Mouse (Mus musculus) midbrain, embryonic 12.5 days (tissue): ENCODE measurements at regions not wholly inside any gene's neighbourhood (a gene's known extent, or its start where the extent isn't known, plus 50 kb on each side); places are given as distances from the start of the nearest gene placed in this dataset.

Source experiments
- ATAC-seq: fragments of 200-750 bp; cut with Nextera tagmentation; 2 replicates; pipeline ENCODE4 v1.8.0; 2017; ENCODE audit warnings: low read depth, moderate TSS enrichment, moderate library complexity; ENCODE audit not compliant: low FRiP score
- H3K27ac ChIP-seq: fragments of 300-500 bp; sonication (generic); replicated peaks from 2 replicates; pipeline ENCODE4 v1.5.1; 2016; ENCODE audit warnings: mild to moderate bottlenecking
- H3K27me3 ChIP-seq: fragments of 300-500 bp; sonication (generic); 2 replicates; pipeline ENCODE4 v1.6.1; 2016; ENCODE audit warnings: mild to moderate bottlenecking
- H3K36me3 ChIP-seq: fragments of 300-500 bp; sonication (generic); 2 replicates; pipeline ENCODE4 v1.6.1; 2016
- H3K4me1 ChIP-seq: fragments of 300-500 bp; sonication (generic); 2 replicates; pipeline ENCODE4 v1.6.1; 2016
- H3K4me2 ChIP-seq: fragments of 300-500 bp; sonication (generic); replicated peaks from 2 replicates; pipeline ENCODE4 v1.6.1; 2016; ENCODE audit warnings: mild to moderate bottlenecking, moderate library complexity
- H3K4me3 ChIP-seq: fragments of 300-500 bp; sonication (generic); 2 replicates; pipeline ENCODE4 v1.5.1; 2016; ENCODE audit warnings: mild to moderate bottlenecking
- H3K9ac ChIP-seq: fragments of 300-500 bp; sonication (generic); replicated peaks from 2 replicates; pipeline ENCODE4 v1.6.1; 2016; ENCODE audit warnings: mild to moderate bottlenecking, moderate library complexity
- H3K9me3 ChIP-seq: fragments of 300-500 bp; sonication (generic); 2 replicates; pipeline ENCODE4 v1.6.1; 2016; ENCODE audit warnings: mild to moderate bottlenecking
- WGBS: fragments of 180-500 bp; shearing (Covaris S2); methylation state at CpG from one replicate; pipeline ENCODE4 v1.1.7; 2016; 5-methylcytosine and 5-hydroxymethylcytosine counted together

DNA sequence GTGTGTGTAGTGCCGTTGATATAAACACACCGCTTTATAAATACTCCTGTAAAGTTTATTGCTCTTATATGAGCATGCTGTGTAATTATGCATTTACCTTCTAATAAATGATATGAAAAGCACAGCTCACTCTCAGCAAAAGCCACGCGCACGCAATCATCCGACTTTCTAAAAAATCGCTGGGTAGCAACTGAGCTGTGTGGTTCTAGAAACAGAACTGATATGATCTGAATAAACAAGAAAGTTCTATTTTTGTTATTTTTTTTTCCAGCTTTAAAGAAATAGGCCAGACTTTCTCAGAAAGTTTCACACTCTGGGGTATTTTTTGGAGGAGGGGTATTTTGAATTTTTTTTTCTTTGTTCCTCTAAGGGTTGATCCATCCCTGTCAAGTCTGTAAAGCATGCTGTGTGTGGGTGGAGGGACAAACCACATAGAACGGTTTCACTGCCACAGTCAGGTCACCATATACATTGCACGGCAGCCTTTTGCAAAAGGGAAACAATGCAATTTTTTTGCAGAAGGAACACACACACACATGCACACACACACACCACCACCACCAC, 357.5 kb downstream of the Rnf144a start:
- H3K4me2 ChIP-seq = no peak overlapping the region
- H3K27me3 ChIP-seq = no peaks in the 10 kb centered on the region
- no peaks in the 10 kb centered on the region for H3K4me1 ChIP-seq
- H3K36me3 ChIP-seq = no peaks in the 10 kb centered on the region
- WGBS = 93% methylated on average over 9 of the region's 9 CpGs
- H3K27ac ChIP-seq = no peak overlapping the region
- no peak overlapping the region for H3K9ac ChIP-seq
- no peaks in the 10 kb centered on the region for H3K9me3 ChIP-seq
- no peak for ATAC-seq
- H3K4me3 ChIP-seq = no peak overlapping the region

DNA sequence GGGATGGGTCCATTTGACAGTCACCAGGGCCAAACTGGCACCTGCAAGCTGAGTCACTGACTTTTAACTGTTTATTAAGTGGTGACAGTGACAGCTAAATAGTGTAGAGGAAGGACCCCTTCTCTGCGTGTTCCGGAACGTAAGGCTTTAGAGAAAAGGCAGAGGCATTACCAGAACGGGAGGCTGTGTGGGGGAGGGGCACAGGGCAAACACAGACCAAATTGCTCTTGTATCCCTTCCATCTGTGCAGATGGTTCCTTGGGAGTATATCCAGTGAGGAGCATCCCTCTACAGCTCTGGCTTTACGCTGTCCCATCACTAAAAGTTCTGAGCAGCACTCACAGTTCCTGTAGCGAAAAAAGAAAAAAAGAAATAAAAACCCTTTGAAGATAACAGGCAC, 368.1 kb downstream of the Rnf144a start:
- WGBS = 81% methylated on average over 6 of the region's 6 CpGs
- H3K9me3 ChIP-seq = no peaks in the 10 kb centered on the region
- H3K9ac ChIP-seq = no peak overlapping the region
- no peak for ATAC-seq
- H3K27ac ChIP-seq = no peak overlapping the region
- H3K27me3 ChIP-seq = no peaks in the 10 kb centered on the region
- no peaks in the 10 kb centered on the region for H3K4me1 ChIP-seq
- H3K4me3 ChIP-seq = no peak overlapping the region
- H3K36me3 ChIP-seq = no peaks in the 10 kb centered on the region
- no peak overlapping the region for H3K4me2 ChIP-seq

DNA sequence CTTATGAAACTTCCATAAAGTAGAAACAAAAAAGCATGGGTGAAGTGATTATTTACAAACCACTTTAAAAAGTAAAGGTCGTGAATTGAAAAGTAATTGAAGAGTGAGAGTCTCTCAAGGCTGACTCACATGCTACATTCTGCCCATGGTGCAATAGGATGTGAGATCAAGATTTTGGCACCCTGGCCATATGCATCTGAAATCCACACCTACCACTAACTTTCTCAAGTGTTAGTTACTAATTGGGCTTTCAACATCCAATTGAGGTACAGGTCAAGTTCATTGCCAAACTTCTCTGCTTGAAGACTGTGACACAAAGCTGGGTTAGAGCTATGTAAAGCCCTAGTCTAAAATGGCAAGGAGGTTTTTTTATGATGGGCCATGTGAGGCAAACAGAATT, 369.7 kb downstream of the Rnf144a start:
- Histone ChIP-seq H3K9me3 (no peaks in the 10 kb centered on the region), H3K9ac (no peak overlapping the region), H3K4me3 (no peak overlapping the region), H3K4me2 (no peak overlapping the region), H3K36me3 (no peaks in the 10 kb centered on the region), H3K27me3 (no peaks in the 10 kb centered on the region), H3K4me1 (no peaks in the 10 kb centered on the region), H3K27ac (no peak overlapping the region)
- WGBS = 93% methylated on average over 1 of the region's 1 CpGs
- ATAC-seq = no peak

DNA sequence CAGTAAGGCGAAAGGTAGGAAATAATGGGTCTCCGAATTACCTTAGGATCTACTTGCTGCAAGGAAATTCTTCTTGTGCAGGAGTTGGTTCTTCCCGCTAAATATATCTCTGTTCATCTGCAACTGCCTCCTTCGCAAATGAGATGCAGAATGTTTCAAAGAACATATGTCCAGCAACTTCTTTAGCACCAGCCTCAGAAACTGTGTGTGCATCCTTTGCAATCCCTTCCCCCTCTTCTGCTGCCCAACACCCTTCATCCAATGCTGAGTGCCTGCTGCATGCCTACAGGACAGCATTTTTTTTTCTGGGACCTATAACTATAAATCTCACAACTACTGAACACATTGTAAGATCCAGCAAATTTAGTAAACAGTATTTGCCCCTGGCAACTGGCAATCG, 402.1 kb downstream of the Rnf144a start:
- no peak for ATAC-seq

DNA sequence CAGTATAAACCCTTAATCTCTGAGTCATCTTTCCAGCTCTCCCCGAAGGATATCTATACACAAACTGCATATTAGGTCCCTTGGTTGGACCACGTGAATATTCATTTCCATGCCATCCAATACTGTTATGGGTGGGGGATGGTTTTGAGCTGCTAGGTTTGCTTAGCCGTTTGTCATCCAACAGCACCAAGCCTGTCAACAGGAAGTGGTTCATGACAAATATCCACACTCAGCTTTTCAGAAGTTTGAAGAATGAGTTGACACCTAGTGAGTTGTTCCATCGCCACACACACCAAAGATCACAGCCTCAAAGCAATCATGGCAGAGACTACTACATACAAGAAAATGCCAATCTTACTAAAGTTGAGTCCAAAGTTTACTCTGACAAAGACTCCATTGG, 421.0 kb downstream of the Rnf144a start:
- H3K9ac ChIP-seq = no peak overlapping the region
- no peak for ATAC-seq

More for the DNA sequence above, 402.1 kb downstream of the Rnf144a start:
- H3K4me1 ChIP-seq = no peaks in the 10 kb centered on the region
- 85% methylated on average over 5 of the region's 5 CpGs for WGBS
- no peak overlapping the region for H3K9ac ChIP-seq
- H3K9me3 ChIP-seq = no peaks in the 10 kb centered on the region
- no peaks in the 10 kb centered on the region for H3K36me3 ChIP-seq
- no peak overlapping the region for H3K4me3 ChIP-seq
- no peak overlapping the region for H3K27ac ChIP-seq
- no peak overlapping the region for H3K4me2 ChIP-seq
- H3K27me3 ChIP-seq = no peaks in the 10 kb centered on the region

DNA sequence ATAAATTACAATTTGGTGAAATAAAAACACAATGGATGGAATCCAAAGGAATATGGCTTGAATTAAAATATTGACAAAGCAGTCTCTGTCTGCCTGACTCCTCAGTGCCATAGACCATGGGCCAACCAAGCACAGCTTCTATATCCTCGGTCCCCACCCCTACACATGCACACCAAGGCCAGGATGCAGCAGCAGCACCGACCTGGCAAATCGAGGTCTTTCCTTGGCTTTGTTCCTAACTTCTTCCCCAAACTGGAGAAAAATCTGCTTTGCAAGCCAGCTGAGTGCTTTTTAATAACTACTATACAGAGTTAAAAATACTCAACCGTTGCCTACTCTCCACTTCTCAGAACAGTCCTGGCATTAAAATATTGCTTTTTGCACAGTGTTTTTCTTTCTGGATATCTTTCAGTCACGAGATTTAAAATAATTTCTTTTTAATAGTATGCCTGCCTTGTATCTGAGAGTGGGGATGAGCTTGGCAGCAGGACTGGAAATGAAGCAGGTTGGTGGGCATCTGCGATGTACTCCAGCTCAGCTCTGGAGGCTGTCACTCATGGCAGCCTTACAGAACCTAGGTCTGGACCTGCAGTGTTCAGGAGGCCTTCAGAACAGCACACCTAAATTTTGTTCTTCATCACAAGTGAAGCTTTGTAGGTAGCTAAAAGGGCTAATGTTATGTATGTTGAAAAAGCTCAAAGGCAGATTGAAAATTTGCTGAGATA, 423.1 kb downstream of the Rnf144a start:
- Histone ChIP-seq H3K4me2 (no peak overlapping the region), H3K36me3 (no peaks in the 10 kb centered on the region), H3K4me1 (no peaks in the 10 kb centered on the region), H3K9me3 (0 out of 2 replicates have a peak, but pooled peaks cover 4% of the 10 kb centered on the region), H3K27me3 (no peaks in the 10 kb centered on the region), H3K9ac (no peak overlapping the region), H3K27ac (no peak overlapping the region), H3K4me3 (no peak overlapping the region)
- WGBS = 88% methylated on average over 6 of the region's 6 CpGs
- no peak for ATAC-seq

More for the DNA sequence above, 421.0 kb downstream of the Rnf144a start:
- no peaks in the 10 kb centered on the region for H3K9me3 ChIP-seq
- H3K4me2 ChIP-seq = no peak overlapping the region
- H3K27ac ChIP-seq = no peak overlapping the region
- no peaks in the 10 kb centered on the region for H3K27me3 ChIP-seq
- no peaks in the 10 kb centered on the region for H3K4me1 ChIP-seq
- no peaks in the 10 kb centered on the region for H3K36me3 ChIP-seq
- no peak overlapping the region for H3K4me3 ChIP-seq
- 89% methylated on average over 4 of the region's 4 CpGs for WGBS

DNA sequence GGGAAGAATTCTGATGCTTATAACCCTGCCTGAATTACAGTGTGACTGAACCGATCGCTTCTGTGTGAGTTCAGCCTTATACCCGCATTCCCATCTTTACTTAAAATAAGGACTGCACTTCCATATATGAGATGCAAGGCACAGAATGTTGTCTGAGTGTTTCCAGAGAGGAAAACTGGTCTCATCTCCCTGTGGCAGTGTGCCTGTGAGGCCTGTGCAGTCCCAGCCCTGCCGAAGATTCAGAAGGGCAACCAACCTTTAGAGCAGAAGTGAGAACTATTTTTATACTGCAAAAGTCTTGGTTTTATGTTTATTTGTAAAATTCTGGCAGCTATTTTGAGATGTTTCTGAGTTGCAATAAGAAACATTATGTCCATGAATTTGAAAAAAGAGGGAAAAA, 432.5 kb downstream of the Rnf144a start:
- H3K9me3 ChIP-seq = no peaks in the 10 kb centered on the region
- no peak overlapping the region for H3K4me3 ChIP-seq
- 94% methylated on average over 4 of the region's 4 CpGs for WGBS
- no peak overlapping the region for H3K27ac ChIP-seq
- H3K9ac ChIP-seq = no peak overlapping the region
- H3K27me3 ChIP-seq = no peaks in the 10 kb centered on the region
- H3K4me1 ChIP-seq = no peaks in the 10 kb centered on the region
- no peak overlapping the region for H3K4me2 ChIP-seq
- no peak for ATAC-seq
- H3K36me3 ChIP-seq = no peaks in the 10 kb centered on the region

DNA sequence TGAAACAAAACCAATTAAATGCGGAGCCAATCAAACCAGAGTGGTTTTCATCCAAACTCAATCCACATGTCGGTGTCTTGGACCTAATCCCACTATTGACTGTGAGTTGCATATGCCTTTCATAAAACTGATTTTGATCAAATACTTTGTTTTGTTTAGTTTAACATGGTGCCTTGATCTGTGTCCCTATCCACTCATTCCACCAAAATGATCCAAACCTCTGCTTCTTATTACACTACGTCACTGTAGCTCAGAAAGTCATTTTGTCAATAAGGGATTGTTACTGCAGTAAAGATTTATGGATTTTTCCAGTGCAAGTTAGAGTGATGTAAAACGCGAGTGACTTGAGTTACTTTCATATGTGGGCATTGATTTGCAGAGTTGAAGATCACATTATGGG, 436.7 kb downstream of the Rnf144a start:
- 88% methylated on average over 5 of the region's 5 CpGs for WGBS
- no peak overlapping the region for H3K27ac ChIP-seq
- no peaks in the 10 kb centered on the region for H3K36me3 ChIP-seq
- no peak for ATAC-seq
- no peak overlapping the region for H3K4me2 ChIP-seq
- H3K4me1 ChIP-seq = no peaks in the 10 kb centered on the region
- no peaks in the 10 kb centered on the region for H3K9me3 ChIP-seq
- H3K4me3 ChIP-seq = no peak overlapping the region
- H3K9ac ChIP-seq = no peak overlapping the region
- H3K27me3 ChIP-seq = no peaks in the 10 kb centered on the region

DNA sequence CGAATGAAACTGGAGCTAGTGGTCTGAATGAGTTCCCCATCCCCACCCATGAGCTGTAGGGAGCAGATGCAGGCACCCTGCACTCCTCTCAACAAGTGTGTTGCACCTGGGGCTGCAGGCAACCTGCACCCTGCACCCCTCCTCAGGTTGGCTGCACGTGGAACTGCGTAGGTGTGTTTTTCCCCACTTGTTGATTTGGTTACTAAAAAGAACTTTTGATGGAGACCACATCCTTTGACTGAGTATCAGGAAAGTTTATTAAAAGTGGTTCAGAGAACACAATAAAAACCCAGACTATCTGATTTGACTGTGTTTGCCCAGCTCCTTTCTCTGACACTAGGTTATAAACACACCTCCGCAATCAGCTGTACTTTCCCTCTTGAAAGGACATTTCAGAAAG, 456.5 kb downstream of the Rnf144a start:
- no peak overlapping the region for H3K9ac ChIP-seq
- H3K4me3 ChIP-seq = no peak overlapping the region
- no peak overlapping the region for H3K27ac ChIP-seq
- no peak for ATAC-seq
- no peaks in the 10 kb centered on the region for H3K36me3 ChIP-seq
- H3K27me3 ChIP-seq = no peaks in the 10 kb centered on the region
- 89% methylated on average over 4 of the region's 4 CpGs for WGBS
- H3K4me2 ChIP-seq = no peak overlapping the region
- H3K4me1 ChIP-seq = no peaks in the 10 kb centered on the region; the same call in 1 of the 2 replicates
- H3K9me3 ChIP-seq = no peaks in the 10 kb centered on the region

DNA sequence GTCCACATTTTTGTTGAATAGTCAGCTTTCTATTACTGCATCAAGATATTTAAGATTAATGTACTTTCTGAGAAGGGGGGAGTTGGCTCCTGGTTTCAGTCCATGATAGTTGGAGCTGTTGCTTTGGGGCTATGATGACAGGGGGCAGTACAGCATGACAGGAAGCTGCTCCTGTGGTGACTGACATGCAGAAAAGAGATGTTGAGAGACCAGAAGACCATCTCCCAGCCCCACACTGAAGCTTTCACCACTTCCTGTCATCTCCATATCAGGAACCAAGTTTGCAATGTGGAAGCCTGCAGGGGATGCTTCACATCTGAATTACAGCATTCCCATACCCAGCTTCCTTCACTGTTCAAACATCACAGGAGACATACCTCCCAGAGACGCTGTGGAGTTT, 457.5 kb downstream of the Rnf144a start:
- Histone ChIP-seq H3K27me3 (no peaks in the 10 kb centered on the region), H3K4me3 (no peak overlapping the region), H3K4me1 (no peaks in the 10 kb centered on the region; the same call in 1 of the 2 replicates), H3K9me3 (no peaks in the 10 kb centered on the region), H3K4me2 (no peak overlapping the region), H3K9ac (no peak overlapping the region), H3K36me3 (no peaks in the 10 kb centered on the region), H3K27ac (no peak overlapping the region)
- WGBS = 81% methylated on average over 1 of the region's 1 CpGs
- ATAC-seq = no peak

DNA sequence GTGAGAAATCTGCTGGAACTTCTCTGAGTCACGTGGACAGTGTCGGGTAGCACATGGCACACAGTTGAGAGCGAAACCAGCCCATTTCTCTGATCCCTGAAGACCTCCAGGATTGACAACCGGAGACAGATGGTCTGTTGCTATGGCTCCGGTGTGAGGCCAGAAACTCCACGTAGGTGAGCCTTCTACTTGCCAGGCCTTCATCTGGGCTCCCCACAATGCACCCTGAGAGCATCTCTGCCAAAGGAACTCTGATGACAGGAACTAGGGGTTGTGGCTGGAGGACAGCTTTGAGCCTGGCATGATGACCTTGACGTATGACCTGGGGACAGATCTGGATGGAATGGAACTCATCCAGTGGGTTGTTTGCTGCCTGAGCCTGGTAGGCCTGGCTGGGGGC, 467.9 kb downstream of the Rnf144a start:
- ATAC-seq = no peak
- Histone ChIP-seq H3K27ac (no peak overlapping the region), H3K4me3 (no peak overlapping the region), H3K4me1 (no peaks in the 10 kb centered on the region), H3K27me3 (no peaks in the 10 kb centered on the region), H3K36me3 (no peaks in the 10 kb centered on the region), H3K4me2 (no peak overlapping the region), H3K9me3 (no peaks in the 10 kb centered on the region), H3K9ac (no peak overlapping the region)
- WGBS = 89% methylated on average over 7 of the region's 7 CpGs

DNA sequence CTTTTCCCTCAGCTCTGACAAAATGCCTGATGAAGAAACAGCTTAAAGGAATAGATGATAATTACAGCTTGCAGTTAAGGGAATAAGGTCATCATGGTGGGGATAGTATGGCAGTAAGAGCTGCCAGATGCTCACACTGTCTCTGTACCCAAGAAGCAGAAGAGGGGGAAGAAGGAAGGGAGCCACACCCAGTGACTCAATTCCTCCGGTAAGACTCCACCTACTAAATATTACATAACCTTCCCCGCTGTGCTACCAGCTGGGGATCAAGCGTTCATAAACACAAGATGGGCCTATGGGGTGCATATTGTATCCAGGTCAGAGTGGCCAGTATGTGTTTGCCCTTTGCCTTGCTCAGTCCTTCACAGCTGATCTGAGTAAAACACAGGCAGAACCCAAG, 468.9 kb downstream of the Rnf144a start:
- Histone ChIP-seq H3K27me3 (no peaks in the 10 kb centered on the region), H3K27ac (no peak overlapping the region), H3K36me3 (no peaks in the 10 kb centered on the region), H3K4me1 (no peaks in the 10 kb centered on the region), H3K9ac (no peak overlapping the region), H3K9me3 (no peaks in the 10 kb centered on the region), H3K4me2 (no peak overlapping the region), H3K4me3 (no peak overlapping the region)
- WGBS = 82% methylated on average over 3 of the region's 3 CpGs
- ATAC-seq = no peak

DNA sequence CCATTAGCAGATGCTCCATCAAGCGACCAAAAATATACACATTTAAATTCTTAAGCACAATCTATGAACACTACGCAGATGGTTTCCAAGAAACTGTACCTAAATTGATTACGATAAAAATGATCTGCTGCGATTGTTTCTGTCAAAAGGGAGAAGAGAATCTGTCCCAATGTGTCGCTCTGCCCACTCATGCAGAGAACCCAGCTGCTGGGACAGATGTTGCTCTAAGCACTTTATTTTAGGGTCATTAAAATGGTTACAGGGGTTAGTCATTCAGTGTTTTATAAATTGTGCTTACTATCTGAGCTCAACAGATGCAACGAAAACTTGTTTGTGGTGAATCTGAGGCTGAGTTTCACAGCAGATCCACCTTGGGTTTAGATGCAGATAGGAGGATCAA, 476.2 kb downstream of the Rnf144a start:
- H3K4me2 ChIP-seq = no peak overlapping the region
- no peaks in the 10 kb centered on the region for H3K4me1 ChIP-seq
- H3K9ac ChIP-seq = no peak overlapping the region
- ATAC-seq = no peak
- H3K27ac ChIP-seq = no peak overlapping the region
- H3K4me3 ChIP-seq = no peak overlapping the region
- no peaks in the 10 kb centered on the region for H3K9me3 ChIP-seq
- H3K36me3 ChIP-seq = no peaks in the 10 kb centered on the region
- no peaks in the 10 kb centered on the region for H3K27me3 ChIP-seq
- 70% methylated on average over 6 of the region's 6 CpGs for WGBS
